Mouse (Mus musculus): ENCODE measurements at regions not wholly inside any gene's neighbourhood (a gene's known extent, or its start where the extent isn't known, plus 50 kb on each side); places are given as distances from the start of the nearest gene placed in this dataset.

DNA sequence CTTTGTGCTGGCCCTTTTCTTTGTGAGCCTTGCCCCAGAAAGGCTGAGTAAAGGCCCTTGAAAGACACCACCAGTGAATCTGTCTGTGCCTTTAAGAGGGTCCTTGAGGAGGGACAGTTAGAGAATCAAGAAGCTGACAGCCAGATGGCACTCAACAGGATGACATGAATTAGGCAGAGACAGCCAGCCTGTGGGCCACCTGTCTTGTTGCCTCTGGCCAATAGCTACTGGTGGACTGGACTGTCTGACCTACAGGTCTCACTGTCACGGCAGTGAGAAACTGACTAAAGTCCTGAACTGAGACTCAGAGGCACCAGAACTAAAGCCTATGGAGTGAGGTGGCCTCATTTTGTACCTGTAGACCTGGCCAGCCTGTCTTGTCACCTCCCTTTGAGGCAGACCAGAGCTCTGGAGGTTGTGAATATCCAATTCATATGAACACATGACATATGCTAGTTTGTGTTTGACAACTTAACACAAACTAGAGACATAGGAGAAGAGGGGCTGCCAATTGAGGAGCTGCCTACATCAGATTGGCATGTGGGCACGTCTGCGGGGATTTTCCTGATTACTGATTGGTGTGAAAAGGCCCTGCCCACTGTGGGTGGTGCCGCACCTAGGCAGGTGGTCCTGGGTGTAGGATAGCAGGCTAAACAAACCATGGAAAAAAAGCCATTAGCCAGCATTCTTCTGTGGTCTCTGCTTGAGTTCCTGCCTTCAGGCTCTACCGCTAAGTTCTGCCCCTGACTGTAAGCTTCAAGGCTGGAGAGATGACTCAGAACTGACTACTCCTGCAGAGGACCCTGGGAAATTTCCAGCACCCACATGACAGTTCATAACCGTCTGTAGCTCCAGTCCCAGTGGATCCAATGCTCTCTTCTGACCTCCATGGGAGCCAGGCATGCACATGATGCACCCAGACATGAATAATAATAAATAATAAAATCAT is 100.1 kb upstream of the Bod1 start:
- TF ChIP-seq CTCF (IDR thresholded peaks at IDR 0.05; ENCODE audit: insufficient read depth, low read depth, low read length) (no peak), POLR2A (IDR thresholded peaks at IDR 0.05; ENCODE audit: insufficient read depth, low read depth, low read length) (no peak)

Measured in olfactory bulb, adult 2 months (tissue).